Mouse (Mus musculus) right cerebral cortex, postnatal 4 days (tissue): ENCODE measurements around the gene Crybg2.
A peak's percentile ranks its signal among the peaks of the same experiment; 100 is the strongest.

ENCODE experiments used
- DNase-seq: peaks from one replicate; pipeline ENCODE4 v3.0.0-alpha.2; 2022

Gene Crybg2

DNA sequence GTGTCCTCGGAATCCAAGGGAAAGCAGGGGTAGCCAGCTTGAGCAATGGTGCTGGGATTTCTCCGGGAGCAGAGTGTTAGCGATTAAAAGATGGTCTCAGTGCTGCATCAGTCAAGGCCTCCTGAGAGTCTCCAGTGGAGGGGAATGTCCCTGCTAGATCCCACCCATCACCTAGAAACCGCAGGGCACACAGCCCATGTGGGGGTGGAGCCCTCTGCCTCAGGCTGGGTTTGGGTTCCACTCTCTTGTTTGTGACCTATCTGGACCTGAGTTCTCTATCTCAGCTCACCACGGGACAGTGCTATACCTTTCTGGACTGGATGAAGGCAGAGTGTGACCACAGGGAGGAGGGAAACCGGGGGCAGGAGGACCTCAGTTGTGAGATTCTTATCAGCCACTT, 1.7 kb upstream of the Crybg2 start:
- no peak for DNase-seq

DNA sequence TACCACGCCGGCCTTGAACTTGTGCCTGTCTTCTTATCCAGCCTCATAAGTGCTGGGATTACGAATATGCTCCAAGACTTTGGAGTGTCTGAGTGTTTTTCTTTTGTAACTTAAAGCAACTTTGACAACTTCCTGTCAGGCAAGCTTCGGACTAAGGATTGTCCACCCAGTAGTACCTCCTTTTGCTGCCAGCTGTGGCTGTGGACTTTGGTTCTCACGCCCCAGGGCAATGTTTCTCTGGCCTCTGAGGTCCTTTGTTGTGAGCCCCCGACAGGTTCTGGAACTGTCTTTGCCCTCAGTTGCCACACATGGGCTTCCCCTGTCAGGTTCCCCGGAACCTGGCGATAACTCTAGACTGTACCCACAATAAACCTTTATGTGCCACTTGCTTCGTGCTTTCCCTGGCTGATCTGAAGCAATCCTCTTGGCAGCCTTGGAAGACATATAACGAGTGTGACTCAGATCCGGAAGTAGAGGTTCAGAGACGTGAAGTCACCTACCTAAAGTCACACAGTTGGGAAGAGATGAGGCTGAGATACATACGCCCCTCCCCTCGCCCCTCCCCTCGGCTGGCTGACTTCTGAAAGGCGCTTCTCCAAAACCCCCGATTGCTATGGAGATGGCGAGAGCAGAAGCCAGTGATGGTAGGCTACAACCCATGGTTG, 683 bp downstream of the Crybg2 start:
- DNase-seq = no peak

DNA sequence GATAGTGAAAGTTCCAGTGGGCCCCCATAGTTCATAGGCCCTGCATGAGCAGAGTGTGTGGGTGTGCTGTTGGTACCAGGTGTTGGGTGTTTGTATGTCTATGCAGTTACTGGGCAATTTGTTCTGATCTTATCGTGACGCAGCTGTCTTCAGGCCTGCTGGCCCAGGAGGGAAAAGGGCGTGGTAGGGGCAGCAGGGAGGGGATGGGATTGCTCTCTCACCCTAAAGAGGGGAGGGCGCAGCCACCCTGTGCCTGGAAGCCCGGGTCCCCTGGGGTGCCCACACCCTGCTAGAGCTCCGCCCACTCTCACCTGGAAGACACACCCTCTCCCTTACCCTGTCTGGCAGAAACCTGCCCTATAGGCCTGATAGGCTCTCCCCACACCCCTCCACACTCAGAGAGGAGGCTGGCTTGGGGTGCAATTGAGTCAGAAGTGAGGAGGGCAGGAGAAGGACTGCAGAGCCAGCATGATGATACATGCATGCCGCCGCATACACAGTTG, 1.4 kb downstream of the Crybg2 start:
- no peak for DNase-seq

DNA sequence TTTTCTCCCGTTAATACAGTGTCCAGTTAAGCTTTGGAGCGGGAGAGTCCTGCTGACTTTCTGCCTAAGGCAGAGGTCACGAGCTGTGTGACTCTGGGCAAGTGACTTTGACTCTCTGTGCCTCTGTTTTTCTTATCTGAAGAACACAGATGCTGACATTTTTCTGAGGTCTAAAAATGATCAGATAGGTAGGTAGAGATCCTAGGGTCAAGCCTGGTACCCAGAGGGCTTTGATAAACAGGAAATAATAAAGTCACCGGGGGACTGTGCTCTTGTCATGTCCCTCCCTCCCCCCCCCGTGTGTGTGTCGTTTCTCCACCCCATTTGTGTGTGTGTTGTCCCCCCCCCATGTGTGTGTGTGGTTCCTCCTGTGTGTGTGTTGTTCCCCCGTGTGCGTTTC, 1.9 kb downstream of the Crybg2 start:
- DNase-seq = no peak

DNA sequence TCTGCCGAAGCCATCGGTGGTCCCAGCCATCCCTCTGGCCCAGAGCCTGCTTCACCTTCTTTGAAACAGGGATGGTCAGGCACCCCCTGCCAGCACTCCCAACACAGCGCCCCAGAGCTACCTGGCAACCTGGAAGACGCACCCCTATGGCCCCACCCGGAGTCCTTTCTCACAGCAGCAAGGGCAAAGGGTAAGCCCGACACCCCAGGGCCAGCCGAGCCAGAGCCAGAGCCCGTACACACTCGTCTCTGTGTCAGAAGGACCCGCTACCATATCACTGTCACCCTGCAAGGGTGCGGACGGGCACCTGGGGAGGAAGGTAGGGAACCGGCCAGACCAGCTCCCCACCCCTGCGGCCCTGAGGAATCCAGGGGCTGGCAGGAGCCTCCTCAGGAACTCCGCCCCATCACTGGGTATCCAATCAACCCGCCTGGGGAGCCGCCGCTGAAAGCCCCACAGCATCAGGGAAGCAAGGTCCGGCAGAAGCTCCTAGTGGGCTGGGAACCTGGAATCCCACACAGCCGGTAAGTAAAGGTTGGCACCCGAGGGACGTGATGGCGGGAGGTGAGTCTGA, 4.9 kb downstream of the Crybg2 start:
- no peak for DNase-seq

DNA sequence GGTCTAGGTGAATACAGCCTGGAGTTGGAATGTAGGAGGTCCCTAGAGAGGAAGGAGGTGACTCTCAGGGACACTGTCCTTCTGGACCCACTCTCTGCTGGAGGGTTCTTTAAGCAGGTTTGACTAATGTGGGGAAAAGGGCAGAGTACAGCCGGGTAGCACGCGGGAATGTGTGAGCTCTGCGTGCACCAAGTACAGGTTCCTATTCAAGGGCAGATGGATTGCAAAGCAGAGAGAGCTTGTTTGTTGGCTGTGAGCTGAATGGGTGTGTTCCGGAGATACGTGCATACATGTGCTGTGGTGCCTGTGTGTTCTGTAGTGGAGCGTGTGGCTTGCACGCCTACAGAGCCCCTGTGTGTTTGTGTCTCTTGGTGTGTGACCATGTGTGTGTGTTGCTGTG, 6.8 kb downstream of the Crybg2 start:
- no peak for DNase-seq

DNA sequence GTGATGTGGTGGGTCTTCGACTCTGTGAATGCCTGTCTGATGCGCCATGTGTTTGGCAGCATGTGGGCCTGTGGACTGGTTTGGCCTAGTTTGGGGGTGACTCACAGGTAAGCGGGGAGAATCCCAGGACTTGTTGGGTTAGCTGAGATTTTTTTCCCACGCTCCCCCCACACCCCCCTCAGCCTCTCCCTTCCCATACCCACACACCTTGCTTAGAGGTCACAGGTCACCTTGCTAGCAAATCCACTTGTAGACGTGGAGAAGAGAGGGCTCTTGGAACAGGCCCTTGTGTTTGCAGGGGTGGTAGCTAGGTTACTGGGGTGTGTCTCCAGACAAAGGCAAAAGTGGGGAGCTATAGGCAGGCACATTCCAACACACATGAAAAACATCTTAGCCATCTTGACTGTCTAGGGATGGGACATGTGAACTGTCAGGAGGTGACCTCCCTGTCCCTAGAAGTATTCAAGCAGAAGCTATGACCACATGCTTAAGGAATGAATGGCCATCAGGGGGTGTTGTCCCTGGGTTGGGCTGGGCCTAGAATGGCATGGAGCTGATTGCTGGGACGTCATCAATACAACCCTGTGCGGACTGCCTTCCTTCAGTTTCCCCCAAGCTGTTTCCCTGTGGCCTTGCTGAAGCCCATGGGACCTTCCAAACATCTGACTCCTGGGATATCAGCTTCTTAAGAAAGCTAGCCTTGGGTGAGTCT, 7.4 kb downstream of the Crybg2 start:
- no peak for DNase-seq

DNA sequence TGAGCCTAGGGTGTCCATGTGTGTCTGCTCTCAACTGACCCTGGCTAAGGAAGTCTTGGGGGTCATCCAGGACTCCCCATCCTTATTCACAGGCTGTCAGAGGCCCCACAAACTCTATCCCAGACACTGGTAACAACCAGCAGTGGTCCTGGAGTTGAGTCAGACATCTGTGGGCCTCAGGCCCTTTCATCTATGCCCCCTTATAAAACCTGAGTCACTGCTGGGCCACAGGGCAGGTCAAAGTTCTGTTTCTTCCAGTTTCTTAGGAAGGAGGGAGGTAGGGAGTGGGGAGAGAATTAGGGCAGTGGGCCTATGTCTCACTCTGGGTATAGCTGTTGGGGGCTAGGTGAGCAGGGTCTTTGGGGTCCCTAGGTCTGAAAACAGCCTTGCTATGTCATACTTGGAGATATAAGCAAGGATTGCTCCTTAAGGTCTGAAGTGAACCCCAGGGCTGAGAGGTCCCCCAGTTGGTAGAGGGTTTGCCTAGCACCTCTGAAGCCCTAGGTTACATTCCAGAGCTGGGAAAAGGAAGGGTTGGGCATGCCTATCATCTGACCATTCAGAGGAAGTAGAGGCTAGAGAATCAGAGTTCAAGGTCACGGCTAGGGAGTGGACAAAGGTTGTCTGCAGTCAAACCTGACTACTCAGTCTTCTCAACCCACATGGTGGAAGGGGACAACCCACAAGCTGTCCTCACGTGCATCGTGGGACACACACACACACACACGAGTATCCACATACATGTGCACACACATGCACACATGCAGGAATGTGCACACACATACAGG, 8.4 kb downstream of the Crybg2 start:
- DNase-seq = no peak

DNA sequence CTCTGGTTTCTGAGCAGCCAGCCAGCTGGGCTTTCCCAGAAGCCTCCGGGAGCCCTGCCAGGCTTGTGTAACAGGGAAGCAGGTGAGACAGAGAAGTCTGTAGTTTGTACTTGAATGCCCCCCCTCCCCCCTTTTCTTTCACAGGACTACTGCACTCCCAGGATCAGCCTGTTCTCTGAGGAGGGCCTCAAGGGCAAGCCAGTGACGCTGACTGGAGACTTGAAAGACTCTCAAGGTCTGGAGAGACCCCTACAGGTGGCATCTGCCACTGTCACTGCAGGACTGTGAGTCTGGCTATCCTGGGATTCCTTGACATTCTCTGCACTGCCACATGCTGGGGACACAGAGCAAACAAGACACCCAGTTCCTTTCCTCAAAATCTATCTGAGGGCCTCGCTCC, 18.1 kb downstream of the Crybg2 start:
- DNase-seq = peak; percentile 36

DNA sequence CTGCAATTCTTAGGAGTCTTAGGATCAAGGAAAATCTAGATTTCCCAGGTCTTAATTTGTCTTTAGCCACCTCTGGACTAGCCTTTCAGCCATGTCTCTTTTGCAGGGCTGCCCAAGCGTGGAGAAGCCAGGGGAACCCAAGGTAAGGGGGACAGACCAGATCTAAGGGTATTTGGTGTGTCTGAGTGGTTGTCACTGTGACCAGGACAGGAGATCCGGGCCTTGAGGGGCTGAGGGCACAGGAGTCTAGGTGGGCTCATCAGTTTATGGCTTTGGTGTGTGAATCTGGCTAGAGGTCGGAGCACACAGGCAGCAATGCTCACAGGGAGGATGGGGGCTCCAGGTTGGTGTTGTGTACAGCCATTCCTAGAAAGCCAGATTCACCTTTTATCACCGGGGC, 20.1 kb downstream of the Crybg2 start:
- DNase-seq = no peak

DNA sequence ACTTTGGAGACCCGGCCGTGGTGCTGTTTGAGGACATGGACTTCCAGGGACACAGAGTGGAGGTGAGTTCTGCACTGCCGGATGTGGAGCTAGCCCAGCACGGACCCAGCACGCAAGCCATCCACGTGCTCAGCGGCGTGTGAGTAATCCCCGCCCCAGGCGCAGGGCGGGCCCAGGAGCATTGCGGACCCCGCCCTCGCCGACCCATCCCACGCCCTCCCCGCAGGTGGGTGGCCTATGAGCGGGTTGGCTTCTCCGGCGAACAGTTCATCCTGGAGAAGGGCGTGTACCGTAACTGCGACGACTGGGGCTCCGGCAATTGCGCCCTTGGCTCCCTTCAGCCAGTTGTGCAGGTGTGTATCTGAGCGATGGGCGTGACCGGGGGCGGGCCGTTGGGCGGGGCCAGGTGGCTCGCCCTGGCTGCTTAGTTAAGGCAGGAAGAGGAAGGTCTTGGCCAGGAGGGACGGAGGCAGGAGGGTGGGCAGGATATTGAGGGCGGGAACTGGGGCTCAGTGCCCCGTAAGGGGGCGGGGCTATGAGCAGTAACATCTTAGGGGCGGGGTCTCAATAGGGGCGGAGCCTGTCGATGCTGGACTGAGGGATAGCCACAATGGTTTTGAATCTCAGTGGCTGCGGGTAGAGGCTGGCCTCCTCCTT, 21.2 kb downstream of the Crybg2 start:
- DNase-seq = peak; percentile 41

DNA sequence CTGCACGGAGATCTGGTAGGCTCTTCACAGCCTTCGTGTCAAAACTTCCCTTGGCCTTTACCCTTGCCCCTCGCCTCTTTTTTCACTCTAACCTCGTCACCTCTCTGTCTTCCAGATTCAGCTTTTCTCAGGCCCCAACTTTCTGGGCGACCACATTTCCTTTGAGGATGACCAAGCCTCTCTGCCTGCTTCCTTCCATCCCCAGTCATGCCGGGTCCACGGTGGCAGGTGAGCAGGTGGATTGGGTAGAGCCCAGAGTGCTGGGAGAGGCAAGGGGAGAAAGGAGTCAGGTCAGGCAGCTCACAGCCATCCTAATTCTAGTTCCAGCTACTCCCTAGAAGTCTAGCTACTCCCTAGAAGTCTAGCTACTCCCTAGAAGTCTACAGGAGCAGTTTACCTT, 21.8 kb downstream of the Crybg2 start:
- DNase-seq = no peak

DNA sequence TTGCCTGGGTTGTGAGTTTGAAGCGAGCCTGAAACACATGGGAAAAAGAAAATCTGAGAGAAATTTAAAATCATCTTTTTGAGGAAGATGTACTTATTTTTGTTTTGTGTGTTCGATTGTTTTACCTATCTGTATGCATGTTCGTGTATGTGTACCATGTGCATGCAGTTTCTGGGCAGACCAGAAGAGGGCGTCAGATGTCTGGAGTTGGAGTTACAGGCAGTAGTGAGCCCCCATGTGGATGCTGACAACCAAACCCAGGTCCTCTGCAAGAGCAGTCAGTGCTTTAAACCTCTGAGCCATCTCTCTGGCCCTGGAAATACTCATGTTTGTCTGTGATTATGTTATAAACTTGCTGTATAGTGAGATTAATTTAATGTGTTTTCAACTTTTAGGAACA, 24.4 kb downstream of the Crybg2 start:
- DNase-seq = no peak

DNA sequence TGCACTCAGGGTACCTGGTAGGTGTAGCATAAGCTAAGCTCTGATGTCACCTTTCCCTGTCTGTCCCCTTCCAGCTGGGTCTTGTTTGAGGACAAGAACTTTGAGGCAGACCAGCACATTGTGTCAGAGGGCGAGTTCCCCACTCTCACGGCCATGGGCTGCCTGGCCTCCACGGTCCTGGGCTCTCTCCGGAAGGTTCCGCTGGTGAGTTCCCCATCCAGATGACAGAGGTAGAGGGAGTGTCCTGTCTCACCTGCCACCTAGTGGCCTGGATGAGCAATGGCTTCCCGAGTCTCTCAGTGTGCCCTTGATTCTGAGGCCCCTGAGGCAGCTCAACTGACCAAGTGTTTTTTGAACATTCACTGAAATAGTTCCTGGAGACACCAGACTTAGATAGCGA, 26.8 kb downstream of the Crybg2 start:
- no peak for DNase-seq

DNA sequence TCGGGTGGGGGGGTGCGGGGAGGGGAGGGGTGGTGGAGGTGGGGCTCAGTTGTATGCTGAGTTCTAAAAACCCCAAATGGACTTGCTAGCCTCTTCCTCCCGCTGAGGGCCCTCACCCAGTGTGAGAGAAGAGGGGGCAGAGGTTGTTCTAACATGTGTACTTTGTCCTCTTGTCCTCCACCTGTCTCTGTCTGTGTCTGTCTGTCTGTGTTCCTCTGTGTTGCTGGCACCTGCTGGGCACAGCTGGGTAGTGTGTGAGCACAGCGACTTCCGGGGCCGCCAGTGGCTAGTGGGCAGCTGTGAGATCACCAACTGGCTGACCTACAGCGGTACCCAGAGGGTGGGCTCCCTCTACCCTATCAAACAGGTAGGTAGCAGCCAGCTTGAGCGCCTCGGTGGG, 28.4 kb downstream of the Crybg2 start:
- DNase-seq = no peak

DNA sequence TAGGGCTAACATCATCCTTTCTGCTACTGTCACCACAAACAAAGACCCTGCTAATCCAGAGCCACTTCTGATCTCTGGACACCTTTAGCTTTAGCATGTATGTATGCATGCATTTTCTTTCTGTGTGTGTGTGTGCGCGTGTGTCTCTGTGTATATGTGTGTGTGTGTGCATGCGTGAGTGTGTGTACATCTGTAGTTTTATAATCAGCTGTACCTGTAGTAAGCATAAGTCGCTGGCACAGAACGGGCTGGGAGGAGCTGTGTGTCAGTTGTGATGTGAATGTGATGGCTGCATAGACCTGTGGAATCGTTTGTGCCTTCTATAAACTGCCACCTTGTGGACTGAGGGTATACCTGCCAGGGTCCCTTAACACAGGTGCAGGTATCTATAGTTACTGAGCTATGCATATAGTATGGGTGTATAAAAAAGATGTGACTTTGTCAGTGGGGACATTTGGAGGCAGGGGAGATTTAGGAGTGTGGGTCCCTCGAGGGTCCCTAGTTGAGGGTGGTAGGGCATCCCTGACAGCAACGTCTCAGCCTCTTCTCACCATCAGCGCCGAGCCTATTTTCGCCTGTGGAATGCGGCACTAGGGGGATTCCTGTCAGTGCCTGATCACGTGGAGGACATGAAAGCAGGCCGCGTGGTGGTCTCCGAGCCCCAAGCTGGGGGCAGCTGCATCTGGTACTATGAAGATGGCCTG, 30.1 kb downstream of the Crybg2 start:
- no peak for DNase-seq

DNA sequence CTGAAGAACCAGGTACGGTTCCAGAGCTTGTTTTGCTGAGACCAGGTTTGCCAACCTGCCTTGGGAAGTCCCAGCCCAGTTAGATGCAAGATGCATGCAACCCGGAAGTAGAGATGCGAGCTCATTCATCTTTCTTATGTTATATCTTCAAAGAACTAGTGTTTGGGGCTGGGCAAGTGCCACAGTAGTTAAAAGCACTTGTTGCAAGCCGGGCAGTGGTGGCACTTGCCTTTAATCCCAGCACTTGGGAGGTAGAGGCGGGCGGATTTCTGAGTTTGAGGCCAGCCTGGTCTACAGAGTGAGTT, 30.6 kb downstream of the Crybg2 start:
- DNase-seq = no peak

DNA sequence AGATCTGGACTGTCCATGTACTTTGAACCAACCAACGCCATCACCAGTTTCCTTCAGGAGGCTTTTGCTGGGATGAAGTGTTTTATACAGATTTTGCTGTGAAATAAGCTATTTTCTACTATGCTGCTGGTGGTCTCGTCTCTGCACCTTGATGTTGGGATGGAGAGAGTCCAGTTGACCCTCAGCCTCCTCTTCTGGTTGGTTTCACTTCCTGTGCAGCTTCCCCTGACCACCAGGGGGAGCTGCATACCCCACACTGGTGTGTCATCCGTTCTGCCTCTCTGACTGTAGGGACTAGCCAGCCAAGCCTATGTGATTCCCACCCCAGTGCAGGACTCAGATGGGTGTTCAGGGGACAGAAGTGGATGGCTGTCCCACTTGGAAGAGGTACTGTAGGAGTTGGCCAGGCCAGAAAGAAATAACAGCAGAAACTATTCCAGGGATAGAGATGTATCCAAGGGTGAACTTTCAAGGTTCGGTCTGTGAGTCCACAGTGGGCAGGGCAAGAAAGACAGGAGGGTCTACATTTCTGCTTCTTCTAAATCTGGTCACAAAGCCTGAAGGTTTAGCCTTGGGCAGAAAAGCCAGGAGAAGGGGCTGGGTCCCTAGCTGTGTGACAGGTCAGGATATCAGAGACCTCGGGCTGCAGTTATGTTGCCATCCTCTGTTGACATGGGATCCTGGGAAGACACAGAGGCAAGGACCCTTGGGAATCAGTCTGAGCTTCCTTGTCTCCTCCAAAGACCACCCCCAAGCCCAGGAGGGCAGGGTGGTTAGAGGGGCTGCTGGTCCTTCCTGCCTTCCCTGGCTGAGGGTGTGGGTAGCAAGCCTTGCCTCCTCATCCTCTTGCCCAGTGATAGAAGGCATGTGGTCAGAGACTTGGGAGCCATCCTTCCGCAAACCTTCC, 32.0 kb downstream of the Crybg2 start:
- DNase-seq = peak; percentile 32

DNA sequence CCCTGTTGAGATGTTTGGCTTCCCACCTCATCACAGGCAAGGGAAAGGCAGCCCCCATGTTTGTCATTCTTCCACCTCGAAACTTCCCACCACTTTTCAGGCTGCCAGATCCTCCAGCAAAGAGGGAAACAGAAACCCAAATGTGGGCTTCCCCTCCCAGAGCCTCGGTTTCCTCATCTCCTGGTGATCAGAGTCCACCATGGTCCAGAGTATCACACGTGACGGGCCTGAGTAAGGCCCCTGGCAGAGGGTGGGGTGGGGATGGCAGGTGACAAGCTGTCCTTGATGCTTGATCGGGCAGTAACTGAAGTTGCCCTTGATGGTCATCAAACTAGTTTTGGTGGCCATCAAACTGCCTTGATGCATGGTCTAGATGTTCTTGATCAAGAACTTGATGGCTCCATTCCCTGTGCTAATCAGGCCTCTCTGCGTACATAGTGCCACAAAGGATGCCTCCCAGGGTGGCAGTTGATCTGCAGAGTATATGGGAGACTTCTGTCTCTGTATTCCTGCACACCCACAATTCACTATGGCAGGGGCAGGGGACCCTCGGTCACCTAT, 33.5 kb downstream of the Crybg2 start:
- DNase-seq = no peak

DNA sequence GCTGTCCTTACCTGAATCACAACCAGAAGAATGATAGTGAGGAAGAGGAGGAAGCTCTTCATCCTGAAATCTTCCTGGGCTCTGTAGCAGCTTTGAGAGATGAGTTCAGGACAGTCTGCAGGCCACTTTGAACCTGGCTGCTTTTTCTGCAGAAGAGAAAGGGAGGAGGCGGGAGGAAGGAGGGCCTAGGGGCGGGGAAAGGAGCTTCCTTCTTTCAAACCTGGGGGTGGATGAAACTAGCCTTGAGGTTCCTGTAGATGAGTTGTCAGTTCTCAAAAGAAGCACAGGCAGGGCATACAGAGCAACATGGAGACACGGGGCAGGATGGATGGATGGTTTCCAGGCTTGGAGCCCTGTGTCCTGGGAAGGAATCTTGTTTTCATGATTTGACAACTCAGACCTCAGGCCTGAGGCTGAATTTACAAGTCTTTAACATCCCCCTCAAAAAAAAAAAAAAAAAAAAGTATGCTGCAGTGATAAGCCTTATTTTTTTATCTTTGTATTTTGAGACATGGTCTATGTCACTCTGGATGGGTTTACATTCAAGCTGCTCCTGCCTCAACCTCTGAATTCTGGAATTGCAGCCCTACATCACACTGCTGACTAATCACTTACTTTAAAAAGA, 34.4 kb downstream of the Crybg2 start, which contains the start of gene Cd52:
Gene Cd52, minus strand, starts transcription at position 160 of the 625 bp plus-strand sequence.
- no peak for DNase-seq

DNA sequence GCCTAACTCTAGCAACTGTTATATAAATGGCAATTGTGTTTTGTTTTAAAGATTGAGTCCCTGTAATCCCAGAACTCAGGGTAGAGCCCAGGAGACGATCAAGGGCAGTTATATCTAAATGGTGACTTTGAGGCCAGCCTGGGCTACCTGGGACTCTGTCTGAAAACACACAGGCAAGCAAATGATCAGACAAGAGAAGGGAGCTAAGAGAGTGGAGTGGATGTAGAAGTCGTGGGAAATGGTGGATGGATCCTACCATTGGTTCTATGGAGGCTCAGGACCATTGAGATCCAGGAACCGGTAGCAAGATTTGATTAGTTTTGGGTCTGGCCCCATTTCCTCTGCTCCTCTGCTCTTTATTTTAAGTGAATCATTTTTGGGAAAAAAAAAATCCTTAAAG, 35.5 kb downstream of the Crybg2 start:
- DNase-seq = no peak
